Mouse (Mus musculus) erythroblast, embryonic 14.5 days (primary cell): Measurements from ENCODE around the gene Ntn3.

Source experiments
- GATA1 ChIP-seq: IDR thresholded peaks from 2 replicates; pipeline ENCODE4 v1.6.1; 2012; ENCODE audit warnings: low read length, inconsistent platforms, mixed read lengths
- TAL1 ChIP-seq: IDR thresholded peaks from 3 replicates; pipeline ENCODE4 v1.6.1; 2012; ENCODE audit warnings: low read length, inconsistent platforms, mixed read lengths

DNA sequence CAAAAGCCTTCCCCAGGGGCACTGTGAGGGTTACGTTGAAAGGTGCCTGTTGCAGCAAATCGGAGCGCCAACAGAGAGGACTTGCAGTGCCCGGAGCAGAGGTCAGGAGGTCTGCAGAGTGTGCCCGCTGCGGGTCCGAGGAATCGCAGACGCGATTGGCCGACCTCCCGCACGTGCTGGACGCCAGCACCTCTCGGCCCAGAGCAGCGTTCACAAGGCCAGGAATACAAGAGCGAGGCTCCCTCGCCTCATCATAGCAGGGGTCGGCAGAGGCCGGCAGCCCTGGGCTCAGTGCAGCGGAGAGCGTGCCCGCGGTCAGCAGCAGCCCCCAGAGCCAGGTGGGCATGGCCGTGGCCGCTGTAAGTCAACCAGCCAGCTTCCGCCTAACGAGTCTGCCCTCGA is 689 bp downstream of the Ntn3 start:
- TF ChIP-seq GATA1 (no peak), TAL1 (no peak)
